Mouse (Mus musculus) G1E (cell line): ENCODE measurements at regions not wholly inside any gene's neighbourhood (a gene's known extent, or its start where the extent isn't known, plus 50 kb on each side); places are given as distances from the start of the nearest gene placed in this dataset.

Experiments
- CTCF ChIP-seq: IDR thresholded peaks from 2 replicates; pipeline ENCODE4 v1.5.1; 2012; ENCODE audit warnings: low read depth, low read length, inconsistent platforms, mixed read lengths
- TAL1 ChIP-seq: conservative IDR thresholded peaks from 2 replicates; pipeline ENCODE4 v1.6.1; 2012; ENCODE audit warnings: low read depth, low read length, inconsistent platforms, mixed read lengths

- TF ChIP-seq CTCF (no peak), TAL1 (no peak)
Measured at GRCm38 (mm10) chr8:109338220-109338835, 155.5 kb upstream of the Pmfbp1 start.
